Mouse (Mus musculus) lung, embryonic 14.5 days (tissue): ENCODE data around the gene Ipo9. TPM values are rescaled to one million over a fixed set of nuclear protein-coding genes. Genes with fewer than 3 reads are reported as not detected.

ENCODE experiments used
- ATAC-seq: fragments of 200-750 bp; cut with Nextera tagmentation; 2 replicates; pipeline ENCODE4 v1.8.0; 2017; ENCODE audit warnings: mild to moderate bottlenecking, moderate TSS enrichment, moderate library complexity; ENCODE audit not compliant: insufficient read depth
- DNase-seq: peaks from one replicate; pipeline ENCODE4 v3.0.0-alpha.2; 2015
- H3K27ac ChIP-seq: fragments of 300-500 bp; sonication (generic); 2 replicates; pipeline ENCODE4 v1.5.1; 2014; ENCODE audit warnings: low read depth, mild to moderate bottlenecking, moderate library complexity
- H3K27me3 ChIP-seq: fragments of 300-500 bp; sonication (generic); 2 replicates; pipeline ENCODE4 v1.6.1; 2014; ENCODE audit warnings: low read length, control low read depth; ENCODE audit not compliant: insufficient read depth
- H3K36me3 ChIP-seq: fragments of 300-500 bp; sonication (generic); 2 replicates; pipeline ENCODE4 v1.6.1; 2014; ENCODE audit warnings: control low read depth; ENCODE audit not compliant: insufficient read depth
- H3K4me1 ChIP-seq: fragments of 300-500 bp; sonication (generic); 2 replicates; pipeline ENCODE4 v1.6.1; 2014; ENCODE audit warnings: antibody characterized with exemption, control low read depth; ENCODE audit not compliant: insufficient read depth
- H3K4me2 ChIP-seq: fragments of 300-500 bp; sonication (generic); 2 replicates; pipeline ENCODE4 v1.6.1; 2014; ENCODE audit warnings: mild to moderate bottlenecking
- H3K4me3 ChIP-seq: fragments of 300-500 bp; sonication (generic); 2 replicates; pipeline ENCODE4 v1.5.1; 2014; ENCODE audit warnings: low read depth, low read length
- H3K9ac ChIP-seq: fragments of 300-500 bp; sonication (generic); 2 replicates; pipeline ENCODE4 v1.6.1; 2014
- H3K9me3 ChIP-seq: fragments of 300-500 bp; sonication (generic); 2 replicates; pipeline ENCODE4 v1.6.1; 2016; ENCODE audit warnings: low read depth, low read length, control low read depth
- CTCF ChIP-seq: IDR thresholded peaks from 2 replicates; pipeline ENCODE4 v1.5.1; 2016; ENCODE audit warnings: antibody characterized with exemption, low read depth
- WGBS: fragments of 180-500 bp; shearing (Covaris S2); extraction: QIAGEN DNeasy Blood & Tissue Kit; methylation state at CpG from one replicate; pipeline ENCODE4 v1.1.7; 2014; 5-methylcytosine and 5-hydroxymethylcytosine counted together
- polyA plus RNA-seq: library from polyadenylated mRNA; unstranded; fragments of >200 nt; fragmentation: Nextera tagmentation; extraction: Ambion mirVana; gene quantifications from 2 replicates; pipeline ENCODE4 v1.2.1, GENCODE M21; 2014

Gene Ipo9
- polyA plus RNA-seq: 148 and 158 TPM in 2 replicates

GRCm38 (mm10) chr1:135429901-135430668 is at the start of gene Ipo9:
Gene Ipo9, minus strand, starts transcription at chr1:135430499.
- peak within 1 kb of the TSS; percentile 84 for H3K9ac ChIP-seq
- peak; percentile 65 for TF ChIP-seq CTCF

GRCm38 (mm10) chr1:135475571-135475895 is 45.2 kb upstream of the Ipo9 start:
- no peaks in the 10 kb centered on the region for H3K27me3 ChIP-seq
- no peak overlapping the region for H3K4me2 ChIP-seq
- H3K27ac ChIP-seq: peak overlapping the region; percentile 34; the same call in 1 of the 2 replicates
- H3K9ac ChIP-seq: no peak overlapping the region
- H3K9me3 ChIP-seq: no peaks in the 10 kb centered on the region
- no peak overlapping the region for H3K4me3 ChIP-seq
- no peak for ATAC-seq
- 75% methylated on average over 7 of the region's 7 CpGs for WGBS
- peaks cover 19% of the 10 kb centered on the region for H3K36me3 ChIP-seq
- no peak for DNase-seq
- TF ChIP-seq CTCF: no peak
- H3K4me1 ChIP-seq: no peaks in the 10 kb centered on the region

More at GRCm38 (mm10) chr1:135429901-135430668, at the start of gene Ipo9:
- DNase-seq: peak; percentile 96
- peak within 1 kb of the TSS; percentile 75 for H3K4me2 ChIP-seq
- ATAC-seq: peak; percentile 93
- H3K36me3 ChIP-seq: peaks cover 22% of the 10 kb centered on the region
- H3K4me1 ChIP-seq: peaks cover 10% of the 10 kb centered on the region
- WGBS: under 1% methylated on average over 65 of the region's 65 CpGs
- peak within 1 kb of the TSS; percentile 81 for H3K27ac ChIP-seq
- peak within 1 kb of the TSS; percentile 88 for H3K4me3 ChIP-seq
- no peaks in the 10 kb centered on the region for H3K27me3 ChIP-seq
- no peaks in the 10 kb centered on the region for H3K9me3 ChIP-seq

DNA sequence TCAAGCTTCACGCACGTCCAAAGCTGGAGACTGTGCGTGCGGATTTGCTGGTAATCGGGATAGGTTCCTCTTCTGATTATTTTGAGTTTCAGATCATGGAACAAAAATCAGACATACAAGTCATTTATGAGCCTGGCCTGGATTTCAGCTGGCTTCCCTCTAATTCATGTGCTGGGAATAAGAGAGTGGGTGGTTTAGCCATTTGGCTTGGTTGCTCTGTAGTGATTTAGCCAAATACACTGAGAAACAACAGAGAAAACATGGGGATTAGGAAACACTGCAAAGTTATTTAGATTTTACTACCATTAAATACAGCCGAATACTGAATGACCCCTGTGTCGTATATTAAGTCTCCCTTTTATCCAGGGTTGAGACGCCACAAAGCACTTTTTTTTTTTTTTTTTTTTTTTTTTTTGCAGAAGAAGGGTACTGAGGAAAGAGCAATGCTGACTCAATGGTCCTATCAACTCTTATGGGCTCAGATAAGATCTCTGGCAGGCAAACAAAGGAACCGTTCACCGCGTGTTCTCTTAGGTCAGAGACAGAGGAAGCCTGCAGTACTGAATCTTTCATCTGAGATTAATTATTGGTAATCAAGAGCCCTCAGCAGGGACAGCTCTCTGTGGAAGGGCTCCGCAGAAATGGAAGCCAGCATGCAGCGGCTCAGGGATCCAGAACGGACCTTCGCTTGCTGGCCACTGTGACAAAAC is 44.7 kb upstream of the Ipo9 start:
- peak; percentile 53 for DNase-seq
- no peak for TF ChIP-seq CTCF
- WGBS: 56% methylated on average over 15 of the region's 15 CpGs

GRCm38 (mm10) chr1:135472536-135472935 is 42.2 kb upstream of the Ipo9 start:
- Histone ChIP-seq H3K27me3 (no peaks in the 10 kb centered on the region), H3K27ac (no peak overlapping the region), H3K4me1 (no peaks in the 10 kb centered on the region), H3K9ac (no peak overlapping the region), H3K9me3 (no peaks in the 10 kb centered on the region), H3K4me2 (no peak overlapping the region), H3K36me3 (peaks cover 46% of the 10 kb centered on the region), H3K4me3 (no peak overlapping the region)
- TF ChIP-seq CTCF: no peak
- DNase-seq (no peak), ATAC-seq (no peak)
- 37% methylated on average over 5 of the region's 5 CpGs for WGBS

More for the DNA sequence above, 44.7 kb upstream of the Ipo9 start:
- Histone ChIP-seq H3K9ac (no peak overlapping the region), H3K4me2 (no peak overlapping the region), H3K4me1 (no peaks in the 10 kb centered on the region), H3K4me3 (no peak overlapping the region), H3K36me3 (peaks cover 24% of the 10 kb centered on the region), H3K9me3 (no peaks in the 10 kb centered on the region), H3K27me3 (no peaks in the 10 kb centered on the region), H3K27ac (peak overlapping the region; percentile 34; the same call in 1 of the 2 replicates)
- no peak for ATAC-seq

GRCm38 (mm10) chr1:135471742-135472141 is 41.4 kb upstream of the Ipo9 start:
- no peak for DNase-seq
- H3K4me1 ChIP-seq: no peaks in the 10 kb centered on the region
- H3K4me2 ChIP-seq: no peak overlapping the region
- peaks cover 52% of the 10 kb centered on the region for H3K36me3 ChIP-seq
- no peak for TF ChIP-seq CTCF
- no peaks in the 10 kb centered on the region for H3K9me3 ChIP-seq
- no peak overlapping the region for H3K27ac ChIP-seq
- ATAC-seq: no peak
- no peak overlapping the region for H3K9ac ChIP-seq
- 73% methylated on average over 5 of the region's 5 CpGs for WGBS
- no peak overlapping the region for H3K4me3 ChIP-seq
- no peaks in the 10 kb centered on the region for H3K27me3 ChIP-seq

GRCm38 (mm10) chr1:135470546-135470945 is 40.2 kb upstream of the Ipo9 start:
- 86% methylated on average over 13 of the region's 13 CpGs for WGBS
- ATAC-seq (no peak), DNase-seq (no peak)
- no peak overlapping the region for H3K4me2 ChIP-seq
- no peaks in the 10 kb centered on the region for H3K27me3 ChIP-seq
- H3K4me1 ChIP-seq: no peaks in the 10 kb centered on the region
- TF ChIP-seq CTCF: no peak
- no peaks in the 10 kb centered on the region for H3K9me3 ChIP-seq
- peaks cover 63% of the 10 kb centered on the region for H3K36me3 ChIP-seq
- no peak overlapping the region for H3K4me3 ChIP-seq
- no peak overlapping the region for H3K9ac ChIP-seq
- no peak overlapping the region for H3K27ac ChIP-seq

GRCm38 (mm10) chr1:135467462-135467861 is 37.2 kb upstream of the Ipo9 start:
- TF ChIP-seq CTCF: no peak
- Histone ChIP-seq H3K27ac (no peak overlapping the region), H3K4me2 (no peak overlapping the region), H3K27me3 (no peaks in the 10 kb centered on the region), H3K36me3 (peaks cover 89% of the 10 kb centered on the region), H3K4me1 (peaks cover 6% of the 10 kb centered on the region), H3K9ac (no peak overlapping the region), H3K9me3 (no peaks in the 10 kb centered on the region), H3K4me3 (no peak overlapping the region)
- ATAC-seq: no peak
- WGBS: 93% methylated on average over 5 of the region's 5 CpGs
- DNase-seq: no peak
